Mouse (Mus musculus) embryo, embryonic 10 days (tissue): ENCODE measurements around the gene Col24a1.
"Not testable (repeated sequence)": the region's sequence is repeated elsewhere in the genome, so short reads cannot be mapped to it uniquely, and the experiment has no call there.

Source experiments
- DNase-seq: peaks from one replicate; pipeline ENCODE4 v3.0.0-alpha.2; 2015; ENCODE audit warnings: low spot score

Col24a1 gene

GRCm38 (mm10) chr3:145353951-145354350, 61.7 kb downstream of the Col24a1 start:
- DNase-seq: no peak

DNA sequence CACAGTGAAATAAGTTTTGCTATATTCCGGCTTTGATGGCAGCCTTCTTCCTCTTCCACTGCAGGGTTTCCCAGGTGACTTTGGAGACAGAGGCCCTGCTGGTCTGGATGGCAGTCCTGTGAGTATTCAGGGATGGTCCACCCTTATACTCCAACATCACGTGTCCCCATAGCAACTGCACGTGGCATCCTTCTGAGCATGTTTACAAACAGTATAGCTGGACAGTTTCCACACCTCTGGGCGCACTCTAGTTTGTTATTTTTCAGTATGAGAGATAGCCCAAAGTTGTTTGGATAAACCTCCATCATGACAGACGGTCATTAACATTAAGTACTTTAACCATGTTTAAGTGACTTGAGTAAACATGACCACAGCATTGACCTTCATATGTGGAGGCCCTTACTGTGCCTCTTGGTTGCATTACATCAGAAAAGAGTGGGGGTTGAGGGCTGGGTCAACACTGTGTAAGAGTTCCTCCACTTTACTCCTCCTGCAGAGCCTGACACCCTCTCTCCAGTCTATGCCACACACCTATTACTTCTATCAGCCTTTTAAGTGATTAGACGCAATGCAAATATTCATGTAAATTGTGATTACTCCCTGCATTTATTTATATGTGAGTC, 64.7 kb downstream of the Col24a1 start:
- DNase-seq: no peak

GRCm38 (mm10) chr3:145365227-145365626, 73.0 kb downstream of the Col24a1 start:
- no peak for DNase-seq

DNA sequence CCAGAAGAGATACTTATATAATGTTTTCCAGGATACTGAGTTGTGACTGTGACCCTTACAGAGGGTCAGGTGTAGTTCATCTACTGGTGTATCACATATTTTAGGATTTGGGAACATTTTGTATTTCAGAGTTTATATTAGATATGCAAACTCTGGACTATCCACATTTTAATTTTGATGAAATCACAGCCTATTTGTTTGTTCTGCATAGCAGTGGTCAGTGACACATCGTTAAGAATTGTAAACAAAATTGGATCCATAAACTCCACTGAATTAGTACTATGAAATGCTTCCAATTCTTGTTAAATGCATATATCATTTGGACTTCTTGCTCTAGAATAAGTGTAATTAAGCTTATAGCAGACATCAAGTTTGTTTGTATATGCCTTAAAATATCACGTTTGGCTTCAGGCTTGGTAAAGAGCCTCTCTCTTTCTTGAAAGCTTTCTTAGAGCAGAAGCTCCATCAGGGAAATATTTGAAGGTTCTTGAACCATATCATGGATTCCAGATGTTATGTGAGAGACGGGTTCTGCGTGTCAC, 75.0 kb downstream of the Col24a1 start:
- no peak for DNase-seq

DNA sequence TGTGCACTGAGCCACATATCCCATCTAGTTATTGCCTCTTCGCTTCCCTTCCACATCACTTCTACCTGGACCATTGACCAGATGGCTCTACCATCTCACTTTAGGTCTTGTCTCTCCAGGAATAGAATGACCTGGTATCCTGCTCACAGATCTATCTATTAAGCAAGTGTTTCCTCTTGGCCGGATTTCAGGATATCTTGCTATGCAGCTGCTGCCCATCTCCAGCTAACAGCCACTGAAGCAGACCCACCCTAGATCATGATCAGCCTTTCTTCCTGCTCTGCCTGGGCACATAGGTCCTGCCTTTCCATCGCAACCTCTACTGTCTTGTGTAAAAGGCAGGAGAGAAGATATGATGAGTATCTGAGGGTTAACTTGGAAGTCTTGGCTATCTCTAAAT, 84.0 kb downstream of the Col24a1 start:
- DNase-seq: no peak

GRCm38 (mm10) chr3:145383095-145383494, 90.8 kb downstream of the Col24a1 start:
- no peak for DNase-seq

DNA sequence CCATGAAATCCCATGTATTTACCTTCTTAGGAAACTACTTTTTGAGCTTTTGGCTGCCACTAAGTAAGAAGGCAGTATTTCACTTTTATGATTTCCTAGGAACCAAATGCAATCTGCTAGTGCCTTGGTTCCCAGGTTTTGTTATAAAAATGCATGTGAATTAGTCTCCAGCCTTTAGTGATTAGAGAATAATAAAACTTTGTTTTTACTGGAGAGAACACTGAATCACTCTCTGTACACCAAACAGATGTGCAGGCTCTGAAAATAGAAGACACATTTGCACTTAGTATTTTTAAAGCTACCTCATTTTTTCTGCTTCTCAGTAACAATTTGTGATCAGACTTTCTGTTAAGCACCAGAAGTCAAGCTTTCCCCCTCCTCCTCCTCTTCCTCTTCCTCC, 94.2 kb downstream of the Col24a1 start:
- no peak for DNase-seq

- DNase-seq: no peak
Measured at GRCm38 (mm10) chr3:145390681-145391080, 98.4 kb downstream of the Col24a1 start.

GRCm38 (mm10) chr3:145391986-145392659, 99.9 kb downstream of the Col24a1 start:
- DNase-seq: no peak

GRCm38 (mm10) chr3:145399173-145399572, 106.9 kb downstream of the Col24a1 start:
- DNase-seq: no peak

GRCm38 (mm10) chr3:145402257-145402656, 110.0 kb downstream of the Col24a1 start:
- no peak for DNase-seq

GRCm38 (mm10) chr3:145402994-145403393, 110.7 kb downstream of the Col24a1 start:
- peak; percentile 24 for DNase-seq

GRCm38 (mm10) chr3:145408045-145408444, 115.8 kb downstream of the Col24a1 start:
- DNase-seq: no peak

GRCm38 (mm10) chr3:145412137-145412536, 119.9 kb downstream of the Col24a1 start:
- peak; percentile 19 for DNase-seq

- no peak for DNase-seq
Measured at GRCm38 (mm10) chr3:145414362-145414761, 122.1 kb downstream of the Col24a1 start.

DNA sequence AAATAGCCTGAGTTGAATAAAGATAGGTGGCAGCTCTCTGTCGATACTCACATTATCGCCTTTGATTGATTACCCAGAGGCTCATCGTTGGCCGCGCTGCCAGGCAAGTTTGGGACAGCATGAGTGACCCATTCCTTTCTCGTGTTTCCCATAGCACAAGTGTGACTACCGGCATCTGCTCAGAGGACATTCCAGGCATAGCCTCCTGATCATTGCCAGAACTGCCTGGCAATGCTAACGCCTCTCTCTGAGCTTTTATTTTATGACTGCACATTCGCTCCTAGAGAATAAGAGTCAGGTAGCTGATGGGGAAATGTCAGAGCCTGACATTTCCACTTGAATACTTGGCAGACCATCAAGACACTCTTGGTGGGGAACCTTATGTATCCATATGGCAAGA, 125.5 kb downstream of the Col24a1 start:
- DNase-seq: no peak

GRCm38 (mm10) chr3:145420421-145420820, 128.1 kb downstream of the Col24a1 start:
- no peak for DNase-seq

GRCm38 (mm10) chr3:145422044-145422443, 129.8 kb downstream of the Col24a1 start:
- no peak for DNase-seq

- DNase-seq: no peak
Measured at GRCm38 (mm10) chr3:145438352-145438751, 146.1 kb downstream of the Col24a1 start.

GRCm38 (mm10) chr3:145439086-145439485, 146.8 kb downstream of the Col24a1 start:
- DNase-seq: no peak

DNA sequence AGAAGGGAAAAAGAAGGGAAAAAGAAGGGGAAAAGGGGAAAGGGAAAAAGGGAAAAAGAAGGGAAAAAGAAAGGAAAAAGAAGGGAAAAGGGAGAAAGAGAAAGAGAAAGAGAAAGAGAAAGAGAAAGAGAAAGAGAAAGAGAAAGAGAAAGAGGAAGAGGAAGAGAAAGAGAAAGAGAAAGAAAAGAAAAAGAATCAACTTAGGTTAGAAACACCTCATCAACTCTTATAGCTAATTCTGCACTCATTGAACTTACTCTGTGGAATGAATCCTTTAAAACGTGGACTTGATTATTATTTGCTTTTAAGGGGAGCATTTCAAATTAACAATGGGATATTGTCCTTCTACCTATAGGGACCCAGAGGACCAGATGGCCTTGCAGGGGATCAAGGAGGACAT, 148.7 kb downstream of the Col24a1 start:
- DNase-seq: no peak

GRCm38 (mm10) chr3:145442268-145442667, 150.0 kb downstream of the Col24a1 start:
- DNase-seq: peak; percentile 61

DNA sequence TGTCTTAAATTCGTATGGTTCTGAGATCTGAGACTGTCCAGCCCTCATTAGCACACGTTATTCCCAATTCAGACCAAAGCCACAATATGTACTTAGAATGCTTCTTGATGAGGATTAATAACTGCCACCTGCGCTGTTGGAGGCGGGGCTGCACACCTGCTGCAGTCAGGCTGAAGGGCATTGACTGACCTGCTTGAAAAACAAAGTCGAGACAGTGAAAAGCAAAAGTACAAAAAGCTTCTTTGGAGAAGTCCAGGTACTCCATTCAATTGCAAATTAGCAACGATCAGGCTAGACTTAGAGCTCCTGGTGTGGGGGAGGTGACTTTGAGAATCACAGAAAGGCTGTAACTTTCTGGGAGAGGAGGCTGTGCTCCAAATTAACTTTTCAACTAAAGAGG, 150.9 kb downstream of the Col24a1 start:
- DNase-seq: not testable (repeated sequence)

GRCm38 (mm10) chr3:145457039-145457438, 164.8 kb downstream of the Col24a1 start:
- no peak for DNase-seq
